Mouse (Mus musculus) hindbrain, embryonic 14.5 days (tissue): Measurements from ENCODE around the gene Krt5. TPM values are rescaled to one million over a fixed set of nuclear protein-coding genes. Genes with fewer than 3 reads are reported as not detected.

ENCODE experiments used
- ATAC-seq: fragments of 200-750 bp; cut with Nextera tagmentation; 2 replicates; pipeline ENCODE4 v1.8.0; 2017; ENCODE audit warnings: moderate number of reproducible peaks, mild to moderate bottlenecking, moderate TSS enrichment, moderate library complexity; ENCODE audit not compliant: low FRiP score
- DNase-seq: peaks from one replicate; pipeline ENCODE4 v3.0.0-alpha.2; 2015; ENCODE audit warnings: low spot score
- H3K27ac ChIP-seq: fragments of 300-500 bp; sonication (generic); 2 replicates; pipeline ENCODE4 v1.5.1; 2014; ENCODE audit warnings: mild to moderate bottlenecking, moderate library complexity
- H3K27me3 ChIP-seq: fragments of 300-500 bp; sonication (generic); 2 replicates; pipeline ENCODE4 v1.6.1; 2014; ENCODE audit warnings: mild to moderate bottlenecking, low read length, mixed read lengths; ENCODE audit not compliant: control insufficient read depth, insufficient read depth
- H3K36me3 ChIP-seq: fragments of 300-500 bp; sonication (generic); replicated peaks from 2 replicates; pipeline ENCODE4 v1.6.1; 2014; ENCODE audit not compliant: control insufficient read depth, insufficient read depth
- H3K4me1 ChIP-seq: fragments of 300-500 bp; sonication (generic); replicated peaks from 2 replicates; pipeline ENCODE4 v1.6.1; 2014; ENCODE audit warnings: antibody characterized with exemption, low read length, mixed read lengths; ENCODE audit not compliant: control insufficient read depth, insufficient read depth
- H3K4me2 ChIP-seq: fragments of 300-500 bp; sonication (generic); replicated peaks from 2 replicates; pipeline ENCODE4 v1.6.1; 2014; ENCODE audit warnings: mild to moderate bottlenecking, moderate library complexity
- H3K4me3 ChIP-seq: fragments of 300-500 bp; sonication (generic); replicated peaks from 2 replicates; pipeline ENCODE4 v1.5.1; 2014; ENCODE audit warnings: mild to moderate bottlenecking, low read length
- H3K9ac ChIP-seq: fragments of 300-500 bp; sonication (generic); 2 replicates; pipeline ENCODE4 v1.6.1; 2014
- H3K9me3 ChIP-seq: fragments of 300-500 bp; sonication (generic); 2 replicates; pipeline ENCODE4 v1.6.1; 2016; ENCODE audit warnings: low read length; ENCODE audit not compliant: control insufficient read depth
- WGBS: fragments of 180-500 bp; shearing (Covaris S2); extraction: QIAGEN DNeasy Blood & Tissue Kit; methylation state at CpG from one replicate; pipeline ENCODE4 v1.1.7; 2014; 5-methylcytosine and 5-hydroxymethylcytosine counted together
- polyA plus RNA-seq: library from polyadenylated mRNA; unstranded; fragments of >200 nt; fragmentation: Nextera tagmentation; extraction: Ambion mirVana; gene quantifications from 2 replicates; pipeline ENCODE4 v1.2.1, GENCODE M21; 2014

Gene Krt5
- not detected in 2 replicates for polyA plus RNA-seq

- H3K36me3 ChIP-seq, result no peaks in the 10 kb centered on the region
- H3K4me3 ChIP-seq, result no peak within 1 kb of the TSS
- H3K27me3 ChIP-seq, result no peaks in the 10 kb centered on the region
- H3K4me2 ChIP-seq, result no peak within 1 kb of the TSS
- ATAC-seq (no peak), DNase-seq (no peak)
- no peaks in the 10 kb centered on the region for H3K9me3 ChIP-seq
- WGBS, result 70% methylated on average over 13 of the region's 13 CpGs
- H3K27ac ChIP-seq, result no peak within 1 kb of the TSS
- H3K4me1 ChIP-seq, result no peaks in the 10 kb centered on the region
- H3K9ac ChIP-seq, result no peak within 1 kb of the TSS
Observed at GRCm38 (mm10) chr15:101712720-101713119, at the start of gene Krt5. TSS of gene Krt5 (minus strand) at chr15:101712898.

GRCm38 (mm10) chr15:101742711-101743110, 30.0 kb upstream of the Krt5 start, which contains the start of gene Krt71:
TSS of gene Krt71 (minus strand) at chr15:101743109.
- Histone ChIP-seq H3K36me3 (no peaks in the 10 kb centered on the region), H3K27ac (no peak within 1 kb of the TSS), H3K4me1 (no peaks in the 10 kb centered on the region), H3K9ac (no peak within 1 kb of the TSS), H3K9me3 (no peaks in the 10 kb centered on the region), H3K27me3 (no peaks in the 10 kb centered on the region), H3K4me2 (no peak within 1 kb of the TSS), H3K4me3 (no peak within 1 kb of the TSS)
- DNase-seq (no peak), ATAC-seq (no peak)
- 61% methylated on average over 14 of the region's 14 CpGs for WGBS

DNA sequence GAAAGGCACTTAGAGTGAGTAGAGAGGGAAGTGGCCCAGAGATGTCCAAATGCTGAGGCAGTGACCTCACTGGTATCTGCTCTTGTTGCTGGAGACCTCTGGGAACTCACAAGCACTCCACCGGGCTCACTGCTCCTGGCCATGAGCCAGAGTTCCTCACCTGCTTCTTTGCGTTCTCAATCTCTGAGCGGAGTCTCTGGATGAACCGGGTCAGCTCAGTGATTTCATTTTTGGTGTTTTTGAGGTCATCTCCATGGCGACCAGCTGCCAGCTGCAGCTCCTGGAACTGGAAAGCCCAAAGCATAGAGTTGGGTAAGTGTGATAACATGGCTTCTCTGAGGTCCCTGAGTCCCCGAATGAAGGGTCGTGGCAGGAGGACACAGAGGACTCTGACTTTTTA, 25.1 kb upstream of the Krt5 start:
- no peak overlapping the region for H3K4me3 ChIP-seq
- H3K27me3 ChIP-seq, result no peaks in the 10 kb centered on the region
- H3K9me3 ChIP-seq, result no peaks in the 10 kb centered on the region
- H3K36me3 ChIP-seq, result no peaks in the 10 kb centered on the region
- no peaks in the 10 kb centered on the region for H3K4me1 ChIP-seq
- ATAC-seq, result no peak
- no peak overlapping the region for H3K9ac ChIP-seq
- 62% methylated on average over 7 of the region's 7 CpGs for WGBS
- no peak for DNase-seq
- no peak overlapping the region for H3K4me2 ChIP-seq
- no peak overlapping the region for H3K27ac ChIP-seq

DNA sequence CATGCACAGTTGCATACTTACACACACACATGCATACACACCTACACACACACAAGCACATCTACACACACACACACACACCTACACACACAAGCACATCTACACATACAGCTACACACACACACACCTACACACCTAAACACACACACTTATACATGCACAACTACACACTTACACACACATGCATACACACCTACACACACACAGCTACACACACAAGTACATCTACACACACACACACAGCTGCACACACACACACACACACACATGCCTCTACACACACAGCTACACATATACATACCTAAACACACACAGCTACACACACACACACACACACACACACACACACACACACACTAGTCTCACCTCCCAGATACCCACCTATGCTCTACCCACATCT, 18.0 kb upstream of the Krt5 start:
- Histone ChIP-seq H3K4me3 (no peak overlapping the region), H3K4me2 (no peak overlapping the region), H3K36me3 (no peaks in the 10 kb centered on the region), H3K27me3 (no peaks in the 10 kb centered on the region), H3K9ac (no peak overlapping the region), H3K9me3 (no peaks in the 10 kb centered on the region), H3K4me1 (no peaks in the 10 kb centered on the region), H3K27ac (no peak overlapping the region)
- DNase-seq (no peak), ATAC-seq (no peak)

DNA sequence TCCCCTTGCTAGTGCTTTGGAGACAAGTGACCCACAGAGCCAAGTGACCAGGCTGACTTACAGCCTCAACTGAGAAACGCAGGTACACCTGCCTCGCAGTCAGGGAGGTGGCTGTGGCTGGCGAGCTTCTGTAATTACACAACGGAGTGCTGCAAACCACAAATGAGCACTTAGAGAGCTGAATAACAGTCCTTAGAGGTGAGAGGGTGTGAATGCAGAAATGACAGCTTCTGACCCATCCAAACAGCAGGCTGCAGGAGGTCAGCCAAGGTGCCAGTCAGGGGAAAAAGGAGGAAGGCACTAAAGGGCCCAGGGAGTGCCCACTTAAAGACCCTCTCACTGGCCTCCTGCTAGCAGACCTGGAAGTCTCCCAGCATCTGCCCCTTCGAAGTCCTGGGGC, 12.0 kb upstream of the Krt5 start:
- Histone ChIP-seq H3K36me3 (no peaks in the 10 kb centered on the region), H3K4me1 (no peaks in the 10 kb centered on the region), H3K27me3 (no peaks in the 10 kb centered on the region), H3K27ac (no peak overlapping the region), H3K9ac (no peak overlapping the region), H3K4me3 (no peak overlapping the region), H3K9me3 (no peaks in the 10 kb centered on the region), H3K4me2 (no peak overlapping the region)
- WGBS, result 75% methylated on average over 5 of the region's 5 CpGs
- ATAC-seq, result no peak
- no peak for DNase-seq

DNA sequence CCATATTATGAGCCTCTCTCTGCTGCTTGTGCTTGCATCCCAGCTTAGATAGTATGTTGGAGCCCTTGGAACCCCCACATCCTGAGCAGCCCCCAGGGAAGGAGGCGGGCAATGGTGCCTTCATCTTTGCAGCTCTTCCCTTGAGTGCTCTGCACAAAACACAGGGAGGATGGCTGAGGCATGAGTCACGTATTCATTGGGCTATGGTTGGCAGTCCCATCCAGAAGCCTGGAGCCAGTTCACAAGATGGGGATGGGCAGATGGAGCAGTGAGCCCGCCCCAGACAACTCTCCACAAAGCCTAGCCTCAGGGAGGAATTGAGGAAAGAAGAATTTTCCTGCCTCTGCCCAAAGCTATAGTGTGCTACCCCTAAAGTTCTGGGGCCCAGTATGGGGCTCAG, 3.1 kb upstream of the Krt5 start:
- no peaks in the 10 kb centered on the region for H3K4me1 ChIP-seq
- H3K9ac ChIP-seq, result no peak overlapping the region
- no peaks in the 10 kb centered on the region for H3K9me3 ChIP-seq
- ATAC-seq (no peak), DNase-seq (no peak)
- H3K27ac ChIP-seq, result no peak overlapping the region
- H3K4me2 ChIP-seq, result no peak overlapping the region
- no peaks in the 10 kb centered on the region for H3K27me3 ChIP-seq
- no peaks in the 10 kb centered on the region for H3K36me3 ChIP-seq
- 71% methylated on average over 3 of the region's 3 CpGs for WGBS
- no peak overlapping the region for H3K4me3 ChIP-seq

DNA sequence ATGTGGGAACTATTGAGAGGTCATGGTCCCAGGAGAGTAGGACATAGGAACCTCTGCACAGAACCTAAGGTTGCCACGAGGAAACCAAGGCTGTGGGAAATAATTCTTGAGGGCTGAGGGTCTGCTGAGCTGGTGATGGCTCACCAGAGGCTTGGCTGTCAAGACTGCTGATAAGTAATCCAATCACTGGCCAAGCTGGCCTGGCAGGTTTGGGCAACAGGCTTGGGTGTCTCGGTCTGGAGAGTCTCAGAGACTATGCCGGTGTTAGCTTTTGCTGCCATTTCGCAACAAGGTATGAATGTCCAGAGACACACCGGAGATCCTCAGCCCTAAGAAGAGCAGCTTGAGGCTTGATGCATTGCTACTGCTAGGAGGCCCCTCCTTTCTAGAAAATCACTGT, 1.7 kb upstream of the Krt5 start:
- Histone ChIP-seq H3K27ac (no peak overlapping the region), H3K9ac (no peak overlapping the region), H3K27me3 (no peaks in the 10 kb centered on the region), H3K36me3 (no peaks in the 10 kb centered on the region), H3K4me3 (no peak overlapping the region), H3K4me1 (no peaks in the 10 kb centered on the region), H3K9me3 (no peaks in the 10 kb centered on the region), H3K4me2 (no peak overlapping the region)
- DNase-seq (no peak), ATAC-seq (no peak)
- WGBS, result 94% methylated on average over 5 of the region's 5 CpGs

GRCm38 (mm10) chr15:101713731-101714130, 1.0 kb upstream of the Krt5 start:
- H3K27me3 ChIP-seq, result no peaks in the 10 kb centered on the region
- ATAC-seq (no peak), DNase-seq (no peak)
- no peak overlapping the region for H3K4me3 ChIP-seq
- H3K4me2 ChIP-seq, result no peak overlapping the region
- no peaks in the 10 kb centered on the region for H3K9me3 ChIP-seq
- H3K9ac ChIP-seq, result no peak overlapping the region
- no peaks in the 10 kb centered on the region for H3K4me1 ChIP-seq
- 79% methylated on average over 8 of the region's 8 CpGs for WGBS
- no peak overlapping the region for H3K27ac ChIP-seq
- H3K36me3 ChIP-seq, result no peaks in the 10 kb centered on the region

DNA sequence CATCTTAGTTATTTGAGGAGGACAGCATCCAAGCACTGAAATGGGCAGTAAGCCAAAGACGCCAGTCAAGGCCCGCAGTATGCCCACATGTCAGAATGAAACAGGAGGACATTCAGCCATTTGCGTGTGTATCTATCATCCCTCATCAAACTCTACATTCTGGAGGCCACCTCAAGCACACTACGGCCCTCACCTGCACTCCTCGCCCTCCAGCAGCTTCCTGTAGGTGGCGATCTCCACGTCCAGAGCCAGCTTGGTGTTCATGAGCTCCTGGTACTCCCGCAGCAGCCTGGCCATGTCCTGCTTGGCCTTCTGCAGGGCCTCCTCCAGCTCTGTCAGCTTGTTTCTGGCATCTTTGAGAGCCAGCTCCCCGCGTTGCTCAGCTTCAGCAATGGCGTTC, 4.0 kb downstream of the Krt5 start:
- H3K36me3 ChIP-seq, result no peaks in the 10 kb centered on the region
- no peak overlapping the region for H3K4me2 ChIP-seq
- 62% methylated on average over 11 of the region's 11 CpGs for WGBS
- H3K4me3 ChIP-seq, result no peak overlapping the region
- no peaks in the 10 kb centered on the region for H3K9me3 ChIP-seq
- no peak overlapping the region for H3K27ac ChIP-seq
- no peak for DNase-seq
- no peak overlapping the region for H3K9ac ChIP-seq
- H3K4me1 ChIP-seq, result no peaks in the 10 kb centered on the region
- no peaks in the 10 kb centered on the region for H3K27me3 ChIP-seq
- ATAC-seq, result no peak

DNA sequence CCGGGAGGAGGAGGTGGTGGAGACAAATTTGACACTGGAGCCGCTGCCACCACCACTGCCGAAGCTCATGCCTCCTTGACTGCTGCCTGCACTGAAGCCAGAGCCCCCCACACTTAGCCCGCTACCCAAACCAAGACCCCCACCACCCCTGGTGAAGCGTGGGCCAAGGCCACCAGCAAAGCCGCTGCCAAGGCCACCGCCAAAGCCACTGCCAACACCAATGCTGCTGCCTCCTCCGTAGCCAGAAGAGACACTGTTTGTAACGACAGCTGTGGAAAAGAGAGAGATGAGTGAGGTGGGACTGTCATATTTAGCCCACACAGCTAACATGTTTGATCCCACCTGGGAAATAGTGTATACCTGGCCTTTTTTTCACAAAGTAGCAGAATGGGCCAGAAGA, 5.2 kb downstream of the Krt5 start:
- no peaks in the 10 kb centered on the region for H3K9me3 ChIP-seq
- no peaks in the 10 kb centered on the region for H3K4me1 ChIP-seq
- no peak overlapping the region for H3K4me3 ChIP-seq
- DNase-seq, result no peak
- no peak overlapping the region for H3K9ac ChIP-seq
- H3K27me3 ChIP-seq, result no peaks in the 10 kb centered on the region
- no peak for ATAC-seq
- no peak overlapping the region for H3K4me2 ChIP-seq
- 94% methylated on average over 9 of the region's 9 CpGs for WGBS
- no peaks in the 10 kb centered on the region for H3K36me3 ChIP-seq
- no peak overlapping the region for H3K27ac ChIP-seq
